Mouse (Mus musculus) layer of hippocampus, postnatal 36 days (tissue): ENCODE measurements at regions not wholly inside any gene's neighbourhood (a gene's known extent, or its start where the extent isn't known, plus 50 kb on each side); places are given as distances from the start of the nearest gene placed in this dataset.

Source experiments
- DNase-seq, 2 experiments: peaks; one replicate each; pipeline ENCODE4 v3.0.0; 2022

DNA sequence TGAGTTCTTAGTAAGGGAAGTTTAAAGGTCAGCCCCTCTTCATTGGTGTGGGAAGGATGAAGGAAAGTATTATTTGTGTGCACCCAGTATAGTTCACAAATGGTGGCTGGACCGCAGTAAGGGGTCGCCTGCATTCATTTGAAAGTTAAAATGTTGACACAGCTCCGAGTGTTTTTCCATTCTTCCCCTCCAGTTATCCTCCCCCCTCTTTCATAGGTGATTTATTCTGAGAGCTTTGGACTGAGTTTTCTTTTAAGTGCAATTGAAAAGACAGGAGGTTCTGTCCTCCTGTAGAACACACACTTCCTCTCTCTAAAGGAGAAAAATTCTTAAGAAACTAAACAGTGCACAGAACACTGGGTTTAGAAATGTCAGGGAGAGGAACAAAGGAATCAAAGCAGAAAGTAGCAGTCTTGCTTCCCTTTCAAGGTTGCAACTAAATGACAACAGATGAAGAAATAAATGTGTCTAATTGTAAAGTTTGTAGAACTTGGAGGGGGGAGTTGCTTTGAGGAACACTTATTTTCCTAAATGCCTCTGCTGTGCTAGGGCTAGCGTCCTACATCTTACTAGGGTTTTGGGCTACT, 195.8 kb upstream of the Cited2 start:
- DNase-seq, result no peak

DNA sequence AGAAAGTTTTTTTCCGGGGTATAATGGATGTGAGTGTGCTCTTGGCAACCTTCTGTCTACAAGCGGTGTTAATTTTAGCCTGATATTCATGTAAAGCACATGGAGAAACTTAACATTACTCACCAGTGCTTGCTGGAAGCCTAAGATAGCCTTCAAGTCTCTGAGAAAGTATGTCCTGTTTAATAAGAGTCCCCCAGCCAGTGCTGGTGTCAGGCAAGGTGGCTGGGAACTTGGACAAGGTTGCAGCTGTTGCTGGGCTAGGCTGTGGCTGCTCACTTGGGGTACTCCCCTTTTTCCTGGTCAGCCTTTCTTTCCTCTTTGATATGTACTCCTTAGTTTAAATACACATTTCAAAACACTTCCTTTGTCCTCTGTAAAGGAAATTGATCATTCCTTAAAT, 194.9 kb upstream of the Cited2 start:
- no peak for DNase-seq

DNA sequence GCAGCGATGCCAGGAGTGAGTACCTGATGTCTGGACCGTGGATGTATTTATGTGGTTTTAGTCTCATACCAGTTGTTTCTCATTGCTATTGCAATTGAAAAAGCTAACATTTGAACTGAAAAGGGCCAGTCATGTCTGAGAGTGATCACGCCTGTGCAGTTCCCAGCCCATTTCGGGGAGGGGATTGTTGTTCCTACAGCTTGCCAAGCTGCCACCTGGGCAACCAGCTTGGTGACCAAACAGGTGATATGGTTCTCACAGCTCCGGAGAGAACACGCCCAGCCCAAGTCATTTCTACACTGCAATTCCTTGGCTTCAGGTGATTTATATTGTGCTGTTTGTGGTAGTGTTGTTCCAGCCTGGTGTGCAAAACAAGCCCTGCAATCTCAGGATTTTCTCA, 194.2 kb upstream of the Cited2 start:
- no peak for DNase-seq

DNA sequence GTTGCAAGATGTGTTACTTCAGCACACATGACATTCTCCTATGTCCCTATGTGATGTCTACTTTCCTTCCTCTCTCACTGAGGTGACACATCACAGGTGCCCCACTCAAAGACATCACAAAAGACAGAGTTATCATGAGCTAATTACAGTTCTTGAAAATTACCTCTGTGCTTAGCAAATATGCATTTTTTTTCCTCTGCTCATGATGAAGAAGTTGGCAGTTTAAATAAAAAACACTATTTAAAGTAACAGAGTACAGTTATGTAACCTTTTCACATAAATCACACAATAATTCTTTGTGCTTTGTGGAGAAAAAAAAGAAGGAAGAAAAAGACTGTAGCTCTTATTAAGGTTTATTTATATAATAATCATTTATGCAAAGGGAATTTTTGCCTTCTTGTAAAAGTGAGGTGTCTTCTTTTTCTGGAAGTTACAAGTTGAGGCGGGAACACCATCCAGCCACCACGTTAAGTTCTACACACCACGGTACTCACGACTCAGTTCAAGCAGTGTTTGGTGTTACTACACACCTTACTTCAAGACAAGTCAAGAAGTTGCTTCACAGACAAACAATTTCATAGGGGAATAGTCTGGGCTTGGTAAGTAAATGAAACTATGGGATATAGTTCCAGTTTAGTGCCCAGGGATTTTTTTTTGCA, 193.0 kb upstream of the Cited2 start:
- DNase-seq, result no peak

DNA sequence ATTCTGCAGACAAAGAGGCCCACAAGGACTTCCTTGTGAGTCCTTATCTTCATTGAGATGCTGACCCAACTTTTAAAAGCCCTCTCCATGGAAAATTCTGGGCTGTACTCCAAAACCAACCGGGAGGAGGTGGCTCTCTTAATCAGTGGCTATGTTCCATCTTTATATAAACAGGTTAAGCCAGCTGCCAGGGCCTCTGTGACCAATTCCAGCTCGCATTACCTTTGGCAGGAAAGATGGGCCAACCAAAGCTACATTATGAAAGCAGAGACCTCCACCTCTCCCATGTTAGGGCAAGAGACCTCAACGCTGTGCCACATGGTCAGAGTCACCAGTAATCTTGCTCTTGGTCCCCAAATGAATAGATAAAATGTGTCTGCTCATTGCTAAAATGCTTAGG, 192.0 kb upstream of the Cited2 start:
- DNase-seq, result no peak

DNA sequence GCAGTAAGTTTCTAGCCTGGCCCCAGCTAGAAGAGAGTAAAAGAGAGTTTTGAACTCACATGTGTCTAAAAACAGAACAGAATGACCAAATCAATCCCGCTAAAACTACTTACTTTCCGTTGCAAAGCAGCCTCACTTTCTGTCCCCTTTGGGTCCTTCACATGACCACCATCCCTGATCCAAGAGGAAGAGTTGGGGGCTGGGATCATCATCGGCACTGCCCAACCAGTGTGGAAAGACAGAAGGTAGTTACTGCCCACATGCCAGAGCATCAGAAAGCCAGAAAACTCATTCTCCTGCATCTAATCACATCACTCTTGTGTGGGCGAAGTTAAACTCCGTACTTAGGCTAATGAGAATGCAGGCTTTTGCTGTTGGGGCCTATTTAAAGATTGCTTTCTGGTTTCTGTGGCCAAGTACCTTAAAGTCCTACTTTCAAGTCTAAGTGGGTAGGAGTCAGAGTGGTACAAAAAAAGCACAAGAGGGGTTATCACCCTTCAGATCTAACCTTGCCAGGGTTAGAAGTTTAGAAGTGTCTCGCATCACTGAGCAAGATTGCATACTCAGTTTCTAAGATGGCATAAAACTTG, 184.0 kb upstream of the Cited2 start:
- no peak for DNase-seq

DNA sequence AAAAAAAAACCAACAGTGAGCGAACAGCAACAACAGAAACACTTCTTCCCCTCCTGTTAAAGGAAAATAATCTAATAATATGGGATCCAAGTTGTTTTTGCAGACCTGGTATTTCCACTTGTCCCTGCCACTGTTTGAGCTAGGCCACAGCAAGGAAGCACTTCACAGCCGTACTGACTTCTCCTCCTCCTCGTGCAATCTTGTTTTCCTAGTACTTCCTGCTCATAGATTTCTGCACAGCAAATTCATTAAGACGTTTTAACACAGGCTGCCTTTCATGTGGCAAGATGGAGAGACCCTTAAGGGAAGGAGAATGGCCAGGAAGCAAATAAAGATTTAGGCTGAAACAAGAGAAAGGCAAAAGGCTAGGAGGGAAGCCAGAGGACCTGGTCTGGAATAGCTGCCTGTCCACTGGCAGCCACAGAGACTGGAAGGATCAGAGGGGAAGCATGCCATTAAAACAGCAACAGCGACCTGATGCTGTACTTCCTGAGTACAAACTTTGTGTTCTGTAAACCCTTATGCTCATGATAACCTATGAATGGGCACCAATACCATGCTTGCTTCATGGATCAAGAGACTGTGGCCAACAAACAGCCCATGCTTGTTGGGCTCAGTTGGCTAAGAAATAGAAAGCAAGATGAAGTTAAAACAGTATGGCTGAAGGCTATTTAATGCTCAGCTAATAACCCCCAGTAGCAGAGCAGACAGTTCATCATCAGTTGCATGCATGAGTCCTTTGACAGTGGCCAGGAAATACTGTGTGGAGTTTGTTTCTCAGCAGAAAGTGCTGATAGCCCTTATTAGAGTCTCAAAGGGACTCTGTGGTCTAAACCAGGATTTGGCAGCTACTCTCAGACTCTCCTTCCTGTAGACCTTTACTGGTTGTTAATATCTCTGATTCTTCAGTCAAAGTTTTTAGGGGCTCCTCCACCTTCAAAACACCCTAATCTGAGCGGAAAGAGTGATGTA, 182.3 kb upstream of the Cited2 start:
- no peak for DNase-seq

DNA sequence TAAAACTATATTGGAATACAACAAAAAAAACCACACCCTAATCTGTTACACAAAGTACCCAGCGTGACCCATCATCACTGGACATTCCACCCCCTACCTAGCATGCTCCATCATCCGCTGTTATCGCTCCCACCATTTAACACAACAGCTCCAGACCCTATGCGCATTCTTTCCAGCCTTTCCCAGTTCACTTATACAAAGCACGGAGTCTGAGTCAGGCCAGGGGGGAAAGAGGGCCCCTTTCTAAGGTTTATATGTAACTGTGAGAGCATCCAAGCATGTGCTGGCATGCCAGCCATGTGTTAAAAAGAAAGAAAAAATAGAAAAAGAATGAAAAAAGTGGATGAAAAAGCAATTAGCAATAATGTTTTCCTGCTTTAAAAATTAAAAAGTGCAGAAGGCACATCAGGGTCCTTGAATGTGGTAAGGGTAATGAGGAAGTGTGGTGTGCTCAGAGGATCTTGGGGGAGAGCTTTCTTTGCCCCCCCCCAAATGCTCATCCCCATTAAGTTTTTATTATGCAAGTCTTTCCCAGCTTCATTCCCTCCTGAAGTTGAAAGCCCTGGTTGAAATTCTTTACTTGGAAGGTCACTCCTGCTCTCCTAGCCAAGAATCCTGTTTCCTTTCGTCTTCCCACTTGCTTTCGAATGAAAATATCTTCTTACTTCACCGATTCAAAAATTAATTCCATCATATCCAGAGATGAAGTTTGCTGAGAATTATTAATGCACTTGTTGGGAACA, 180.7 kb upstream of the Cited2 start:
- no peak for DNase-seq

DNA sequence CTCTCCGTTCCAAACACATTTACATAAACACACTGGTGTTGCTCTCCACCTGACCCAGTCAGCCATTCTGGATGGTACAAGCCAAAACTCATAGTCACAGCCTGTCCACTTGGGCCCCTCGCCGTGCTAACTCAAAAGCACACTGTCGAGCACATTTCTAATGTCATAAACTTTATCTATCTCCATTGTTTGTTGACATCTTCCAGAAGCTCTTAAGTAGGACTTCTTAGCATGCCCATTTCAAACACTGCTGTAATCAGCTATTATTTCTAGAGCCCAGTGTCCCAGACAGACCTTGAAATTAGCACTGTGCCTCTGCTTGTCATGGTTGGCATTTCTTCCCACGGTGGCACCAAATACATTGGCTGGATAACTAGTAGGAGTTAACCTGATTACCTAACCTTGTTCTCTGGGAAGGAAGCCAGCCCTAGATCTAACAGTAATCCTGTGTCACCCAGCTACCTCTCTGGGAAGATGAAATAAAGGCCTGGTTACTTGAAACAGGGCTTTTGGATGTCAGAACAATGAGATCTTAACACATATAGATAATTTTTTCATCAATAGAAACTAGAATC, 180.1 kb upstream of the Cited2 start:
- no peak for DNase-seq

DNA sequence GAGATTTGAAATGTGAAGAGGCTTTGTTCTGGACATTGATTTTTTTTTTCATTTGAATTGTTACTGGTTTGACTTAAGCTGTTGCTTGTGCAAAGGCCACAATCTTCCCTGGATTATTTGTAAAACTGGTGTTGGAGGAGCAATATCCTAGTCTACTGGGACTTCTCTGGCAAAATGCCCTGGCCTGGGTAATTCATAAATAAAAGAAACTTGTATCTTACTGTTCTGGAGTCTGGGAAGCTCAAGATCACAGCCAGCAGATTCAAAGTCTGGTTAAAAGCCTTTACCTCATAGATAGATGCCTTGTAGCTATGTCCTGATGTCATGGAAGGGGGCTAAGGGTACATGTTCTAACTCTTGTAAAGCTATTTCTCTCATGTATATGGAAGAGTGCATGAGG, 177.7 kb upstream of the Cited2 start:
- DNase-seq, result no peak

DNA sequence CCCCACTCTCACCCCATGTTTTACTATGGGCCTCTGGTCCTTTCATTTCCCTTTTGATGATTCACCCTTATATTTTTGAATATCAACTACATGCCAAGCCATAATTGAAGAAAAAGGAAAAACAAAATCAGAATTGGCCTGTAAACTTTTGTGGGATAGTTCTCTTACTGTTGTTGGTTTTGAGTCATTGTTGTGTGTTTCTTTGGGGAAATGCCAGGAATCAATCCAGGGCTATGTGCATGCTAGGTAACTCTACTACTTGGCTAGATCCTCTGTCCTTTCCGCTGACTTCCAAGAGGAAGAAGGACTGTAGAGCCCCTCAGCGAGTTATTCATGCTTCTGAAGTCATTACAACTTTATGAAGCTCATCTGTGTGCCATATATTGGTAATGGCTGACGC, 175.0 kb upstream of the Cited2 start:
- DNase-seq, result no peak

DNA sequence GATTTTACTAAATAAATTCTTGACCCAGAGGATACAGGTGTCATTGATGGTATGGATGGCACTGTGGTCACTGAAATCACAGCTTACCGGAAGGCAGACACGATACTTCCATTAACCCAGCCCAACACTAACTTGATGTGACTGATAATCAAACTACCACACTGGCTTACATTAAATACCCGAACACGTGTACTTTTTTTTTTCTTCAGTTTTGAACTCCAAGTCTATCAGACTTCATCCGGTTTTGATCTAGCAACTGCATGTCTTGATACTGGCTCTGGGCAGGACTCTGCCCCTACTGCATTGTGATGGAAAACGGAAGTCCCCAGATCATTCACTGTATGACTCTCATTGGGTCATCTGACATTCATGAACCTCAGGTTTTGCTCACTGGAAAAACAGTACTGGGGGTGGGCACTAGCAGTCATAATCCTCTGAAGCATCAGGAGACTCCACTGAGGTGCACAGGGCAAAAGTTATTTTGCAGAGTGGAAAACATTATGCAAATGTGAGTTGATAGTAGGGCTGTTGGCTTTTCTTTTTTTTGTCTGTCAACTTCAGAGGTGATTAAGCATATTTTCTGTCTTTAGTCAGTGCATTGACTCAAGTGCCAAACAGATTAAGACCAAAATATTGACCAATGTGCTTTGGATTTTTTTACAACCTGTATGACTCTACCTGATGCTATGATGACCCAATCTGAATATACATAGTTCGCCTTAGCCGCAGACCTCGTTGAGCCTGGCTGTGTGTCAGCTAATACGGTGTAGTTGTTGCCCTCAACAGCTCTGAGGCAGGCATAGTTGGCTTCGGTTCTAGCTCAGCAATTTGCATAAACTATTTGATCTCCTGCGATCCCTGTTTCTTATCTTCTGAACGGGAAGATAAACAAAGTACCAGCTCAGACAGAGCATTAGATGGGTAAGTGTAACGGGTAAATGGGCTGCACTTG, 174.1 kb upstream of the Cited2 start:
- no peak for DNase-seq

DNA sequence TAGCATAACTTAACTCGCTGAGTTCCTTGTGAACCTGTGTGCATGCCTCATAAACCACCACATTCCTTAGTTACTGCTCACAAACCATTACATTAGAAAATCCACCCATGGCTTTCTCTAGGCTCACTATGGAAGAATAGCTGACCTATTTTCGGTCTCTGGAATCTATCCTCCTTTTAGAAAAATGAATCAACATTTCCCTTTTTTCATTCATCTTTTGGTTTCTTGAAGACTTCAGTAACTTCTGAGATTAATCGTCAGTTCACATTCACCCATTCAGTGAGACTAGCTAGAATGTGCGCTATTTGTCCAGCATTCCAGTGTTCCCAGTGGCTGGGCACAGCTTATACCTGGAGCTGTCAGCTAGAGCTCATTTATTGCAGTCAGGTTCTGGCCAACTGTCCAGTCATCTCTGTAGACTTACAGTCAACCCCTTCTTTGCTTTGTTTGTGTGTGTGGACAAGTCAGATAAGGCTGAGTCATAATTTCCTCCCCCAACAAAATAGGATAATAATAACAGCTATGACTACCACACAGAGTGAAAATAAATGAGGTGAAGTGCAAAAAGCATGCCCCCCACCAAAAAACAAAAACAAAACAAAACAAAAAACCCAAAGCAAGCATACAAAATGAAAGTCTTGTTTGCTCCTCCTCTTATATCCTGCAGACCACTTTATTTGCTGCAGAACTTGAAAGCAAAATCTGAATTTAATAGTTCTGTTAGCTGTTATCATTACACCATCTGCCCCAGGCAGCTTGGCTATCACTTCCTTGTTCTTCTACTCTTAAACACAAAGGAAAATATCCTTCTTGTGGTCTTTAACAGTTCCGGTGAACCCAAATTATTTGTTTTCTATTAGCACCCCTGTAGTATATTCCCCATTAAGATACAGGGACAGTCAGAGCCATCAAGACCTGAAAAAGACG, 173.0 kb upstream of the Cited2 start:
- DNase-seq, result no peak

DNA sequence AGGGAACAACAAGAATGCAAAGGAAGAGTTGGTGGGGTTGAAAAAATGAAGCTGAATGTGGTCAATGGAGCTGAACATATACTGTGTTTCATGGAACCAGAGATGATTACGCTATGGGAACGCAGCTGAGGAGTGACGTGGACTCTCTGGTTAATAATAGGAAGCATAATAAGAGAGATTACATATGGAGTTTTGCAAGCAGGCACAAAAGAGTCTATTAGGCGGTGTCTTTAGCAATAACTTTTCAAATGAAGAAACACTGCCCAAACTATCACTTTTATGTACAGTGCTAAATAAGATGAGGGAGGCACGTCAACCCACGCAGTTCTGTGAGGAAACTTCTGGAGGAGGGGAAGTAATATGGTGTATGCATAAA, 172.4 kb upstream of the Cited2 start:
- DNase-seq, result no peak

DNA sequence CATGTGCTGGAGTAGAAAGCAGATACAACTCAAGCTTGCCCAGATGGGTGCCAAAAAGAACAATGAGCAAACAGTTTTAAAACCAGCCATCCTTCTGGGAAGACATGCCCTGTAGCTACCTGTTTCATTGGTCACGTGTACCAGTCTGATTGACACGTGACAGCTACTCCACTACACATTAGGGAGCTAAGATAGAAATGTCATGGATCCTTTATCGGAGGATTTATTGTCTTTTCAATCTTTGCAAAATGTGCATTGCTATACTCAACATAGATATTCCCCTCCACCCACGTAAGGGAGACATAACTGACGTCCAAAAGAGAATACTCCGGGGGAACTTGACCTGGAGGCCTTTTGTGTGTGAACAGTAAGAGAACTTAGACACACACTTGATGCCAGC, 171.1 kb upstream of the Cited2 start:
- DNase-seq, result no peak

DNA sequence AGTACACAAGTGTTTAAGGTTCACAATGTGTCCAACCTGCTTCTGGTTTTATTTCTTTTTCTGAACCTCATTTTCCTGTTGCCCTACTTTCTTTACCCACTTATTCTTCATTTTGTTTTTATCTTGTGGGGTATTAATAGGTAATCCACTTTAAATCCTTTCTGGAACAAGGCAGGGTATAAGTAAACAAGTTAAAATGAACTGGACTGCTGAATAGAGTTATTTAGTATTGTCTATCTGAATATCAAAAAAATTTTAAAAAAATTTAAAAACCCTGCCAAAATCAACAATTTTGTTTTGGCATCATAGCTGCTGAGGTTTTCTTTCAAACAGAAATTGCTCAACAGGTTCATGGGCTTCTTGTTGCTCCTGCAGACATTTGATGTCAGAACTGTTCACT, 170.7 kb upstream of the Cited2 start:
- no peak for DNase-seq

DNA sequence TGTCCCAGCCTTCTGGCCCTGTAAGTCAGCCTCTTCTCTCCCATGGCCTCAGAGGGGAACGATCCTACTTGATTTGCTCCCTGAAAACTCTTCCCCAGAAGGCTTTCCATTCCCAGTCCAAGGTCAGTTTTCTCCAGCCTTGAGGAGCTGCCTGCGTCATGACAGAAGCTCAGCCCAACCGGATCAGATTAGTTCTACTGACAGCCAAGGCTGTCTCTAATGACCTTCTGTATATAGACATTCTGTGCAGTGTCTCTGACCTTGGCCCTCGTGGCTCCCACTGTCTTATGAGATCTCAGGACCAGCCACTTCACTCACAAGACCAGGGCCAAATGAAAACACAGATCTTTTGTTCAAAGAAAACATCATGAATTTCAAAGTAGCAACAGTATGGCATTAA, 166.6 kb upstream of the Cited2 start:
- no peak for DNase-seq

DNA sequence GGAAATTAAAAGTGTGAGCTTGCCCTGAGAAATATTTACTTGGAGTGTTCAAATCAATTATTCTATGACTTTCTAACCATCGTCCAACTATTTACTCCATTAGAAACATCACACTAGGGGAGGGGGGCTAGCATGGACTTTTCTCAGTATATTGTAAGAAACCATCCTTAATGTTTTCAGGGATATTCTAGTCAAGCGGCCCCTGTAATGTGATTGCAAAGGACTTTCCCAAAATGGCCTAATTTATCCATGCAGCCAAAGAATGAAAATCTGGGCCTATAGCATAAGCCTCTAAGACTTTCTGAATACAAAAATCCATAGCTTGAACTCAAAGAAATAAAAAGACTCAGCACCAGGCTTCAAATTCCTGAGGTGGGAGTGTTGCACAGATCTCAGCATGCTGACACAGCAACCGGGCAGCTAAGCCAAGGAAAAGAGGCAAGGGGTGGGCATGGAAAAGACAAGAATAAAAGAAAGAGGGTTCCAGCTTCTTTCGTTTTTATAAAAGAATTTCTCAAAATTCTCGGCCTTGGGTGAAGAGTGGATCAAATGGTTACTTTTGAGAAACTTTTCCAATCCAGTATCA, 163.6 kb upstream of the Cited2 start:
- no peak for DNase-seq

DNA sequence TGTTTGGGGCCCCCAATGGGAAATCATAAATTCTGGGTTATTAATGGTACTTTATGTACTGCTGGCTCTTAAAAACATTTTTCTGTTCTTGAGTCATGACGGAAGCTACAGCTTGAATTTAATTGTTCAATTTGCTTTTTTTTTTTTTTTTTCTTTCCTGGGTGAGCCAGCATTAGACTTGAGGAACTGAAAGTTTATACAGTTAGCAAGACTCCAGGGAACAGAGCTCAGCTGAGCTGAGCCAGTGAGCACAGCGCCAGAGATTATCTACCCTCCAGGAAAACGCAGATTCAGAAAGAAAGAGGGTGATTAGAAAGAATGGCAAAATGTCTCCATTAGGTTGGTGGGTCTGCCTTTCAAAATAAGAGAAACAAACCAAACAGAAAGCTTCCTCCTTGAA, 163.0 kb upstream of the Cited2 start:
- DNase-seq, result no peak

DNA sequence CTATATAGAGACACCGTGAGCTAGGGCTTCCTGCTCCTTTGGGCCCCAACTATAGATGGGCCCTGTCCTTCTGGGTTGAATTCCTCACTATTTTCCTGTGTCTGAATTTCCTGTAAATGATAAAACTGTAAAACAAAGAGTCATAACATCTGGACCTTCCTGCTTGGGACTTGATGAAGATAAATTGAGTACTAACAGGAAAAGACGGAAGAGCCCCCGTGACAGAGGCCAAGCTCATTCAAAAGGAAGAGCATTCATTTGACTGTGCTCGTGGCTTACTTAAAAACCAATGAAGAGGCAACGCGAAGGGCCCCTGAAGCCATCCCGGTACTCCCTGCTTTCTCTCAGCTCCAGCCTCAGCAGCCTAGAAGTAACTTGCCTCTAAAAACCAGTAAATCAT, 161.6 kb upstream of the Cited2 start:
- DNase-seq, result no peak
